8 mouse cellular contexts compared by ENCODE assay signal in genomic region chr17:66111402-66111959, GRCm38 (mm10). TPM values are rescaled to one million over a fixed set of nuclear protein-coding genes. Genes with fewer than 3 reads are reported as not detected.
DNase-seq lines count a peak whose midpoint lies in the region; ATAC-seq and TF ChIP-seq lines count a peak whose summit lies in the region.

Washc1 (plus strand) TSS chr17:66111545.

- peak within 1 kb of the TSS; percentile 41 for H3K27ac ChIP-seq in bone marrow macrophage, adult 2 months (ENCODE audit: insufficient read depth, low read depth, low read length)
- no peak within 1 kb of the TSS; the same call in none of the 2 replicates for H3K27ac ChIP-seq in embryonic fibroblast, embryonic 13.5 days (ENCODE audit: insufficient read depth, low read length)
- peak within 1 kb of the TSS; percentile 95 for H3K27ac ChIP-seq in heart, embryonic 10.5 days
- peak within 1 kb of the TSS; percentile 78 for H3K27ac ChIP-seq in kidney, embryonic 16.5 days (ENCODE audit: low read length)
- H3K27ac ChIP-seq in liver, adult 2 months (replicated peaks; ENCODE audit: insufficient read depth, low read depth, low read length) = peak within 1 kb of the TSS; percentile 83

- peaks cover 13% of the 10 kb centered on the region for H3K4me1 ChIP-seq in bone marrow macrophage, adult 2 months (ENCODE audit: control insufficient read depth, insufficient read depth, low read length)
- peaks cover 4% of the 10 kb centered on the region; the same call in 1 of the 2 replicates for H3K4me1 ChIP-seq in embryonic fibroblast, embryonic 13.5 days (ENCODE audit: control insufficient read depth, insufficient read depth, low read length)
- H3K4me1 ChIP-seq in heart, embryonic 10.5 days = peaks cover 15% of the 10 kb centered on the region
- peaks cover 17% of the 10 kb centered on the region for H3K4me1 ChIP-seq in kidney, embryonic 16.5 days (ENCODE audit: insufficient read depth, low read length)
- peaks cover 13% of the 10 kb centered on the region for H3K4me1 ChIP-seq in liver, adult 2 months (ENCODE audit: control insufficient read depth, insufficient read depth, low read length)

- H3K9me3 ChIP-seq in heart, embryonic 10.5 days = no peaks in the 10 kb centered on the region
- H3K9me3 ChIP-seq in kidney, embryonic 16.5 days (ENCODE audit: low read length) = no peaks in the 10 kb centered on the region

- H3K36me3 ChIP-seq in heart, embryonic 10.5 days = peaks cover 29% of the 10 kb centered on the region
- H3K36me3 ChIP-seq in kidney, embryonic 16.5 days (ENCODE audit: insufficient read depth, low read length) = peaks cover 28% of the 10 kb centered on the region
- H3K36me3 ChIP-seq in liver, adult 2 months (ENCODE audit: control insufficient read depth, insufficient read depth, low read length) = peaks cover 5% of the 10 kb centered on the region; the same call in 1 of the 2 replicates
- H3K36me3 ChIP-seq in myocyte (ENCODE audit: control insufficient read depth, insufficient read depth) = no peaks in the 10 kb centered on the region
- H3K36me3 ChIP-seq in splenic B cell, adult 2 months (ENCODE audit: control insufficient read depth, insufficient read depth, low read length, poor library complexity, severe bottlenecking) = peaks cover 7% of the 10 kb centered on the region; the same call in 1 of the 2 replicates

- H3K9ac ChIP-seq in kidney, embryonic 16.5 days (replicated peaks; ENCODE audit: low read length) = peak within 1 kb of the TSS; percentile 85
- H3K9ac ChIP-seq in liver, adult 2 months (ENCODE audit: low read depth, low read length) = peak within 1 kb of the TSS; percentile 98

- peak; percentile 95 for DNase-seq in A20 (ENCODE audit: low read depth, low spot score)
- peak; percentile 98 for DNase-seq in heart, embryonic 10.5 days (ENCODE audit: low spot score)
- peak; percentile 82 for DNase-seq in liver, adult 2 months (ENCODE audit: extremely low read depth, low read depth, low spot score)
- DNase-seq in splenic B cell, adult 2 months (ENCODE audit: low read depth, low spot score) = peak; percentile 90

- TF ChIP-seq POLR2A in bone marrow macrophage, adult 2 months (IDR thresholded peaks at IDR 0.05; ENCODE audit: borderline replicate concordance, low read depth, low read length) = no peak
- TF ChIP-seq POLR2A in embryonic fibroblast, embryonic 13.5 days (IDR thresholded peaks at IDR 0.05; ENCODE audit: low read depth, low read length) = peak; percentile 68
- TF ChIP-seq POLR2A in liver, adult 2 months (IDR thresholded peaks at IDR 0.05; ENCODE audit: extremely low read depth, insufficient read depth, low read length) = 0 out of 2 replicates have a peak, but pooled peaks have one; percentile 48
- peak; percentile 83 for TF ChIP-seq POLR2A in myocyte (IDR thresholded peaks at IDR 0.05; ENCODE audit: insufficient read length, low read depth)

- no peak for TF ChIP-seq CTCF in bone marrow macrophage, adult 2 months (IDR thresholded peaks at IDR 0.05; ENCODE audit: low read depth, low read length)
- no peak for TF ChIP-seq CTCF in embryonic fibroblast, embryonic 13.5 days (IDR thresholded peaks at IDR 0.05; ENCODE audit: borderline replicate concordance, insufficient read depth, low read length)
- no peak for TF ChIP-seq CTCF in liver, adult 2 months (IDR thresholded peaks at IDR 0.05; ENCODE audit: low read depth, low read length)

- ATAC-seq in kidney, embryonic 16.5 days (ENCODE audit: low FRiP score, low TSS enrichment) = peak; percentile 99

- H3ac ChIP-seq in myocyte (ENCODE audit: control insufficient read depth, insufficient read length) = peak within 1 kb of the TSS; percentile 81

- H3K4me3 ChIP-seq in bone marrow macrophage, adult 2 months (ENCODE audit: insufficient read depth, low read length) = peak within 1 kb of the TSS; percentile 63
- peak within 1 kb of the TSS; percentile 68 for H3K4me3 ChIP-seq in embryonic fibroblast, embryonic 13.5 days (ENCODE audit: insufficient read depth, low read length)
- peak within 1 kb of the TSS; percentile 90 for H3K4me3 ChIP-seq in heart, embryonic 10.5 days
- peak within 1 kb of the TSS; percentile 89 for H3K4me3 ChIP-seq in kidney, embryonic 16.5 days (ENCODE audit: low read length)
- H3K4me3 ChIP-seq in liver, adult 2 months (ENCODE audit: insufficient read depth, low read depth, low read length) = peak within 1 kb of the TSS; percentile 99
- peak within 1 kb of the TSS; percentile 35 for H3K4me3 ChIP-seq in myocyte

- no peaks in the 10 kb centered on the region for H3K27me3 ChIP-seq in heart, embryonic 10.5 days (ENCODE audit: insufficient read depth, poor library complexity, severe bottlenecking)
- no peaks in the 10 kb centered on the region for H3K27me3 ChIP-seq in kidney, embryonic 16.5 days (ENCODE audit: insufficient read depth, low read length)
- no peaks in the 10 kb centered on the region for H3K27me3 ChIP-seq in liver, adult 2 months (ENCODE audit: control insufficient read depth, insufficient read depth, low read length)
- no peaks in the 10 kb centered on the region for H3K27me3 ChIP-seq in myocyte (ENCODE audit: control insufficient read depth, insufficient read depth, insufficient read length)
- no peaks in the 10 kb centered on the region for H3K27me3 ChIP-seq in splenic B cell, adult 2 months (ENCODE audit: control insufficient read depth, insufficient read depth, low read length, poor library complexity, severe bottlenecking)

- 0 out of 2 replicates have a peak, but pooled peaks cover 4% of the 10 kb centered on the region for H3K79me2 ChIP-seq in liver, adult 2 months (ENCODE audit: control insufficient read depth, insufficient read depth, low read length)
- peaks cover 4% of the 10 kb centered on the region for H3K79me2 ChIP-seq in myocyte (ENCODE audit: control insufficient read depth, insufficient read depth)

- H3K4me2 ChIP-seq in kidney, embryonic 16.5 days (replicated peaks; ENCODE audit: low read depth, low read length) = peak within 1 kb of the TSS; percentile 70
- H3K4me2 ChIP-seq in myocyte (ENCODE audit: low read depth) = peak within 1 kb of the TSS; percentile 85

- WGBS in heart, embryonic 10.5 days = under 1% methylated on average over 36 of the region's 41 CpGs
- under 1% methylated on average over 32 of the region's 41 CpGs for WGBS in kidney, embryonic 16.5 days
- whole genome bisulfite sequencing in liver, adult 2 months = under 1% methylated on average over 40 of the region's 41 CpGs

TF ChIP-seq in myocyte, 11 proteins besides CTCF, POLR2A, EP300 and RAD21:
- TF ChIP-seq TCF3 (IDR thresholded peaks at IDR 0.05; ENCODE audit: insufficient read length, low read depth) (no peak), MAX (IDR thresholded peaks at IDR 0.05; ENCODE audit: low read depth) (no peak), CEBPB (IDR thresholded peaks at IDR 0.05; ENCODE audit: insufficient read depth, poor library complexity, severe bottlenecking) (no peak), MYOD1 (IDR thresholded peaks at IDR 0.05; ENCODE audit: control insufficient read depth in 1 of 3, insufficient read length in 2 of 3, low read depth in 2 of 3) (no peak), MYOG (IDR thresholded peaks at IDR 0.05; ENCODE audit: control insufficient read depth in 1 of 3, insufficient read depth in 1 of 3, insufficient read length in 2 of 3, low read depth in 2 of 3) (peak in 2 of 3 experiments; percentile 28 to 33), SRF (IDR thresholded peaks at IDR 0.05; ENCODE audit: control insufficient read depth, insufficient read length, low read depth) (no peak), USF1 (IDR thresholded peaks at IDR 0.05; ENCODE audit: low read depth) (peak; percentile 78), TCF12 (IDR thresholded peaks at IDR 0.05; ENCODE audit: insufficient read depth, poor library complexity, severe bottlenecking) (no peak), POLR2AphosphoS2 (IDR thresholded peaks at IDR 0.05; ENCODE audit: insufficient read length, low read depth) (peak; percentile 61), E2F4 (IDR thresholded peaks at IDR 0.05; ENCODE audit: insufficient read depth) (no peak), REST (IDR thresholded peaks at IDR 0.05; ENCODE audit: insufficient read depth, insufficient read length) (no peak)

RNA-seq across cellular contexts. Expression of gene Washc1, which starts in this region (rescaled TPM):
- 53.9 and 54.6 TPM in 2 replicates for polyA plus RNA-seq in bone marrow macrophage, adult 2 months (2012; ENCODE audit: insufficient read depth, insufficient read length, missing spikeins)
- 25.0 and 31.6 TPM in 2 replicates for polyA plus RNA-seq in embryonic fibroblast, embryonic 13.5 days (2011; ENCODE audit: insufficient read length, low read depth, missing spikeins)
- 32.6 and 36.6 TPM in 2 replicates for polyA plus RNA-seq in heart, embryonic 10.5 days (2016; fragmentation: Nextera tagmentation; extraction: Ambion mirVana)
- polyA plus RNA-seq in kidney, embryonic 16.5 days (2015; fragmentation: Nextera tagmentation; extraction: Ambion mirVana) = 45.6 and 50.7 TPM in 2 replicates
- total RNA-seq in liver, adult 2 months (2014; rRNA removed) = 10.1 and 11.7 TPM in 2 replicates
- 21.1 and 24.9 TPM in 2 replicates for polyA plus RNA-seq in liver, adult 2 months (2012; rRNA removed)
- polyA plus RNA-seq in myocyte (2012; fragmentation: generic; extraction: Trizol) = 40.1 TPM

Comparison
In these comparisons a context has a peak if more than half of its experiments do, and no peak if none do; other contexts are left out.
1. H3K4me3 ChIP-seq: peak in every context shown above with its lines; median percentile 99 in liver, adult 2 months; 90 in heart, embryonic 10.5 days; 89 in kidney, embryonic 16.5 days; 68 in embryonic fibroblast, embryonic 13.5 days; 63 in bone marrow macrophage, adult 2 months; 35 in myocyte.